Mouse (Mus musculus) embryonic facial prominence, embryonic 12.5 days (tissue): ENCODE data around the gene Nsd2. TPM values are rescaled to one million over a fixed set of nuclear protein-coding genes. Genes with fewer than 3 reads are reported as not detected.
"Not testable (repeated sequence)": the region's sequence is repeated elsewhere in the genome, so short reads cannot be mapped to it uniquely, and the experiment has no call there.

ENCODE experiments used
- ATAC-seq: fragments of 200-750 bp; cut with Nextera tagmentation; 2 replicates; pipeline ENCODE4 v1.8.0; 2017; ENCODE audit not compliant: insufficient number of reproducible peaks, insufficient read depth, low FRiP score, low TSS enrichment
- H3K27ac ChIP-seq: fragments of 300-500 bp; sonication (generic); 2 replicates; pipeline ENCODE4 v1.5.1; 2016; ENCODE audit warnings: mild to moderate bottlenecking
- H3K27me3 ChIP-seq: fragments of 300-500 bp; sonication (generic); 2 replicates; pipeline ENCODE4 v1.6.1; 2016; ENCODE audit warnings: mild to moderate bottlenecking, moderate library complexity
- H3K36me3 ChIP-seq: fragments of 300-500 bp; sonication (generic); 2 replicates; pipeline ENCODE4 v1.6.1; 2016; ENCODE audit warnings: mild to moderate bottlenecking
- H3K4me1 ChIP-seq: fragments of 300-500 bp; sonication (generic); 2 replicates; pipeline ENCODE4 v1.6.1; 2016
- H3K4me2 ChIP-seq: fragments of 300-500 bp; sonication (generic); replicated peaks from 2 replicates; pipeline ENCODE4 v1.6.1; 2016; ENCODE audit warnings: mild to moderate bottlenecking, moderate library complexity
- H3K4me3 ChIP-seq: fragments of 300-500 bp; sonication (generic); 2 replicates; pipeline ENCODE4 v1.5.1; 2016; ENCODE audit warnings: mild to moderate bottlenecking
- H3K9ac ChIP-seq: fragments of 300-500 bp; sonication (generic); 2 replicates; pipeline ENCODE4 v1.6.1; 2016; ENCODE audit warnings: mild to moderate bottlenecking, moderate library complexity
- H3K9me3 ChIP-seq: fragments of 300-500 bp; sonication (generic); 2 replicates; pipeline ENCODE4 v1.6.1; 2016; ENCODE audit warnings: mild to moderate bottlenecking, moderate library complexity
- WGBS: fragments of 180-500 bp; shearing (Covaris S2); methylation state at CpG from one replicate; pipeline ENCODE4 v1.1.7; 2016; 5-methylcytosine and 5-hydroxymethylcytosine counted together
- polyA plus RNA-seq: library from polyadenylated mRNA; unstranded; fragments of >200 nt; fragmentation: Nextera tagmentation; extraction: Ambion mirVana; gene quantifications from 2 replicates; pipeline ENCODE4 v1.2.1, GENCODE M21; 2016

Nsd2 gene
- polyA plus RNA-seq, 1 experiment from 2014 or later, result 64.0 TPM

DNA sequence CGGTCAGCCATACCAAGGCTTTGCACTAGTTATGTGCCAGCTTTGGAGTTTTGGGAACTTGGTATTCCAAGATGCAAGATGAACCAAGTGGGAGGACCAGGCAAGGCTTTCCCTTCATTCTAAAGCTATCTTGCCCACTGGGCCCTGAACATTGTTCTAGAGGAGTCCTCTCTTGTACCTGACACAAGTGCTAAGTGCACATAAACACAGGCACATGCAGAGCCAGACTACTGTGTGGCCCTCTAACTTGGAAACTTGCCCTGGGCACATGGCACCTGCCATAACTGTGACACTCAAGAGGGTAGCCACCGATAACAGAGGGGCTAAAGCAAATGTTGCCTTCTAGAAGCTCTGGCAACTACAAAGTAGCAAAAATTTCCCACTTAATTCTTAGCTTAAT is 82.2 kb downstream of the Nsd2 start:
- no peaks in the 10 kb centered on the region for H3K27me3 ChIP-seq
- 95% methylated on average over 2 of the region's 2 CpGs for WGBS
- H3K27ac ChIP-seq, result no peak overlapping the region
- peaks cover 53% of the 10 kb centered on the region for H3K36me3 ChIP-seq
- no peak overlapping the region for H3K4me2 ChIP-seq
- no peak overlapping the region for H3K9ac ChIP-seq
- H3K9me3 ChIP-seq, result no peaks in the 10 kb centered on the region
- H3K4me1 ChIP-seq, result no peaks in the 10 kb centered on the region
- no peak overlapping the region for H3K4me3 ChIP-seq
- ATAC-seq, result no peak

- Histone ChIP-seq H3K9ac (no peak overlapping the region), H3K9me3 (no peaks in the 10 kb centered on the region), H3K27me3 (no peaks in the 10 kb centered on the region), H3K4me3 (no peak overlapping the region), H3K4me1 (no peaks in the 10 kb centered on the region), H3K27ac (no peak overlapping the region), H3K4me2 (no peak overlapping the region), H3K36me3 (peaks cover 48% of the 10 kb centered on the region)
- 79% methylated on average over 9 of the region's 9 CpGs for WGBS
- ATAC-seq, result no peak
Observed at GRCm38 (mm10) chr5:33903176-33903575, 82.7 kb downstream of the Nsd2 start.

- ATAC-seq, H3K27me3 ChIP-seq, H3K9ac ChIP-seq, H3K4me3 ChIP-seq, H3K4me1 ChIP-seq, H3K4me2 ChIP-seq, H3K27ac ChIP-seq, H3K9me3 ChIP-seq: not testable (repeated sequence)
- peaks cover 51% of the 10 kb centered on the region for H3K36me3 ChIP-seq
Observed at GRCm38 (mm10) chr5:33915031-33915430, 94.5 kb downstream of the Nsd2 start.

DNA sequence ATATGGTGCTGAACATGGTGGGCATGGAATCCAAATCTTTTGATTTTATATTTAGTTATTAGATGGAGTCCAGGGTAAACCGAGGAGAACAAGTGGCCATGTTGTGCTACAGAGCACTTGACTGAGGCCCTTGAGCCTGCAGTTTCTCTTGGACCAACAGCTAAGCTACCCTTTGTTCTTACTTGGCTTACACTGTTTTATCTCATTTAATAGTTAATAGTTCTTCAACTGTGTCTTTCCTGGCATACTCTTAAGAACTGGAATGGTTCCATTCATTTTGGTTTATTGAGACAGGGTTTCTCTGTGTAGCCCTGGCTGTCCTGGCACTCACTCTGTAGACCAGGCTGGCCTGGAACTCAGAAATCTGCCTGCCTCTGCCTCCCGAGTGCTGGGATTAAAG is 96.1 kb downstream of the Nsd2 start:
- not testable (repeated sequence) for H3K27me3 ChIP-seq, H3K4me1 ChIP-seq, H3K4me2 ChIP-seq, H3K4me3 ChIP-seq, ATAC-seq, H3K27ac ChIP-seq, H3K9ac ChIP-seq, H3K9me3 ChIP-seq
- peaks cover 66% of the 10 kb centered on the region for H3K36me3 ChIP-seq
- 92% methylated on average over 2 of the region's 2 CpGs for WGBS

DNA sequence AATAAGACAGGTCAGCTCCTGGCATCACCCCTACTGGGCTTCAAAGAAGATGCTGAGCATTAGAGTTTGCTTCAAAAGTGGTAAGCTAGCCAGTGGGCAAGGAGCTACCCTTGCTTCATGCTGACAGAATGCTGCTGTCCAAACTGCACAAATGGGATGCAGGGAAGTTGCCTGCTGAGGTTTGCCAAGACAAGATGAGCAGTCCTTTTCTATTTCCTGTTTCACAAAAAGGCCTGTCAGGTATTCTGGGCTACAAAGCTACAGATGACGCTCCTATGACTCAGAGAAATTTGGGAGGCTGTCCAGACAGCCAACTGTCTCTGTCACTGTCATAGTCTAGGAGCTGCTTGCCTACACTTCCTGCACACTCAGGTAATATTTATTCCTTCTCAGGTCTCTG is 98.9 kb downstream of the Nsd2 start:
- no peak overlapping the region for H3K27ac ChIP-seq
- H3K4me1 ChIP-seq, result no peaks in the 10 kb centered on the region
- H3K9ac ChIP-seq, result no peak overlapping the region
- no peak for ATAC-seq
- no peak overlapping the region for H3K4me3 ChIP-seq
- H3K36me3 ChIP-seq, result peaks cover 56% of the 10 kb centered on the region
- WGBS, result 91% methylated on average over 1 of the region's 1 CpGs
- no peaks in the 10 kb centered on the region for H3K9me3 ChIP-seq
- H3K27me3 ChIP-seq, result no peaks in the 10 kb centered on the region
- no peak overlapping the region for H3K4me2 ChIP-seq

- Histone ChIP-seq H3K27ac (no peak overlapping the region), H3K9ac (no peak overlapping the region), H3K4me2 (no peak overlapping the region), H3K9me3 (no peaks in the 10 kb centered on the region), H3K27me3 (no peaks in the 10 kb centered on the region), H3K4me3 (no peak overlapping the region), H3K4me1 (no peaks in the 10 kb centered on the region), H3K36me3 (peaks cover 56% of the 10 kb centered on the region)
- ATAC-seq, result no peak
- WGBS, result 92% methylated on average over 2 of the region's 2 CpGs
Observed at GRCm38 (mm10) chr5:33920037-33920436, 99.5 kb downstream of the Nsd2 start.

DNA sequence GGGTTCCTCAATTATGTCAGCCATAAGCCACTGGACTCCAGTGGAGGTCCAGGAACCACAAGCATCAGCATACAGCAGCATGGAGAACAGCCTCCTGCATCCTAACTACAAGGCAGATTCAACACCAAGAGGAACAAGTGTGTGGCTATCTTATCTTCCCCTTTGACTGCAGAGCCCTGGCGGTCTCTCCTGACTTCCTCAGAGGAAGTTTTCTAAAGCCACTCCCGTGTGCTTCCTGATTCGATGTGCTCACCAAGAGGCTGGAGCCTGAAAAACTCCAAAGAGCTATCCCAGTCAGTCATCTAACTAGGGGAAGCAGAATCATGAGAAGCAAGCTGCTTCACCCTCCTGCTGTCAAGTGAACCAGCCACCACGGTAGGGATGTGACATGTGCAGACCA is 100.4 kb downstream of the Nsd2 start:
- WGBS, result 89% methylated on average over 4 of the region's 4 CpGs
- ATAC-seq, result no peak
- H3K36me3 ChIP-seq, result peaks cover 49% of the 10 kb centered on the region
- H3K9ac ChIP-seq, result no peak overlapping the region
- no peak overlapping the region for H3K4me2 ChIP-seq
- no peaks in the 10 kb centered on the region for H3K9me3 ChIP-seq
- no peaks in the 10 kb centered on the region for H3K4me1 ChIP-seq
- no peaks in the 10 kb centered on the region for H3K27me3 ChIP-seq
- no peak overlapping the region for H3K4me3 ChIP-seq
- H3K27ac ChIP-seq, result no peak overlapping the region

DNA sequence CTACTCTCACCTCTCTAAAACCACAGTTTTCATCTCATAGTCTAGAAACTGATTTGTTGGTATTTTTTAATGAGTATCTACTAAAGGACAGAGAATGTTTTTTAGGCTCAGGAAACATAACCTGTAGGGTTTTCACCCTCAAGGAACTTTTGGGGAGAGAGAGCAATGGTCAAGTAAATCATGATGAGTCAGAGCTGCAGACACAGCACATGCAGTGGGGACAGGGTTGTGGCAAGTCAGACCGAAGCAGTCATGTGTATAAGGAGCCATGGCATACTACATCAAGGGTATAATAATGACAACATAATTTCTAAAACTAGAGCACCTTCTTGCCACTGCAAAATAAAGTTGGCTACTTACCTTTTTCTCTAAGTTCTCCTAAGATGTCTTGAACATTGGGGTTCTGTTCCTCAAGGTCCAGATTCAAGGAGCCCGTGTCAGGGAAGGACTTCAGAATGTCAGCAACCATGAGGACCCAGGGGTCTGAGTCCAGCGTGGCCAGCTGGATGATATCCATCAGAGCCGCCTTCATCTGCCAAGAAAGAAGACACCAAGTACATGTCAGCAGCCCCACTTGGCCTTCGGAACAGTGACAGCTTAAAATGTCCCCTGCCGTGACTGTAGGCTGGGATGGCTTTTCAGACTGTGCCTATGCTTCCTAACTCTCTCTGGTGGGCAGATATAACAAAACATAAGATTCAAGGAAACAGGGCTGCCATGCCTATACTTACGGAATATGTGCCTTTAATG is 101.1 kb downstream of the Nsd2 start:
- no peak overlapping the region for H3K27ac ChIP-seq
- no peak overlapping the region for H3K9ac ChIP-seq
- no peaks in the 10 kb centered on the region for H3K9me3 ChIP-seq
- WGBS, result 90% methylated on average over 7 of the region's 7 CpGs
- no peak overlapping the region for H3K4me3 ChIP-seq
- no peak for ATAC-seq
- peaks cover 46% of the 10 kb centered on the region for H3K36me3 ChIP-seq
- H3K4me1 ChIP-seq, result no peaks in the 10 kb centered on the region
- H3K4me2 ChIP-seq, result no peak overlapping the region
- no peaks in the 10 kb centered on the region for H3K27me3 ChIP-seq

- Histone ChIP-seq H3K9me3 (no peaks in the 10 kb centered on the region), H3K4me3 (no peak overlapping the region), H3K27ac (no peak overlapping the region), H3K36me3 (peaks cover 42% of the 10 kb centered on the region), H3K4me1 (no peaks in the 10 kb centered on the region), H3K27me3 (no peaks in the 10 kb centered on the region), H3K9ac (no peak overlapping the region), H3K4me2 (no peak overlapping the region)
- no peak for ATAC-seq
- WGBS, result 34% methylated on average over 2 of the region's 2 CpGs
Observed at GRCm38 (mm10) chr5:33922566-33922965, 102.0 kb downstream of the Nsd2 start.

- H3K4me3 ChIP-seq, result no peak overlapping the region
- no peak overlapping the region for H3K4me2 ChIP-seq
- no peak for ATAC-seq
- H3K4me1 ChIP-seq, result no peaks in the 10 kb centered on the region
- H3K9me3 ChIP-seq, result no peaks in the 10 kb centered on the region
- no peak overlapping the region for H3K9ac ChIP-seq
- H3K27ac ChIP-seq, result no peak overlapping the region
- peaks cover 30% of the 10 kb centered on the region for H3K36me3 ChIP-seq
- H3K27me3 ChIP-seq, result no peaks in the 10 kb centered on the region
Observed at GRCm38 (mm10) chr5:33926170-33926569, 105.6 kb downstream of the Nsd2 start.

DNA sequence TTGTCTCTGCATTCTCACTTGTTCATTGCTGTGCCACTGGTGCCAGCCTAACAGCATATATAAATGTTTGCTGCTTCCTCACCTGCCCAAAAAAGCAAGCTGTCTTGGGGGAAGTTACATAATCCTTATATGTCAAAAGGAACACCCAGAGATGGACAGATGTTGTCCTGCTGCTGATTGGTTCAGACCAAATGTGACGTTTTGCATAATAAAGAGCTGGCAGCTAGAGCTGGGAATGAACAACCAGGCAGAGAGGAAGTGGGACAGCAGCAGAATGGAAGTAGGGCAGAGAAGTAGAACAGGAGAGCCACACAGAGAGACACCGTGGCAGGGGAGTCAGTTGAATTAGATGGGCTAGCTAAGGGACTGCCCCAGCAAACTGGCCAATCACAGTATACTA is 111.9 kb downstream of the Nsd2 start:
- no peak for ATAC-seq
- H3K9ac ChIP-seq, result no peak overlapping the region
- H3K4me2 ChIP-seq, result no peak overlapping the region
- no peak overlapping the region for H3K27ac ChIP-seq
- no peaks in the 10 kb centered on the region for H3K9me3 ChIP-seq
- H3K4me3 ChIP-seq, result no peak overlapping the region
- H3K4me1 ChIP-seq, result peaks cover 18% of the 10 kb centered on the region
- WGBS, result 73% methylated on average over 2 of the region's 2 CpGs
- no peaks in the 10 kb centered on the region for H3K27me3 ChIP-seq
- peaks cover 25% of the 10 kb centered on the region for H3K36me3 ChIP-seq

DNA sequence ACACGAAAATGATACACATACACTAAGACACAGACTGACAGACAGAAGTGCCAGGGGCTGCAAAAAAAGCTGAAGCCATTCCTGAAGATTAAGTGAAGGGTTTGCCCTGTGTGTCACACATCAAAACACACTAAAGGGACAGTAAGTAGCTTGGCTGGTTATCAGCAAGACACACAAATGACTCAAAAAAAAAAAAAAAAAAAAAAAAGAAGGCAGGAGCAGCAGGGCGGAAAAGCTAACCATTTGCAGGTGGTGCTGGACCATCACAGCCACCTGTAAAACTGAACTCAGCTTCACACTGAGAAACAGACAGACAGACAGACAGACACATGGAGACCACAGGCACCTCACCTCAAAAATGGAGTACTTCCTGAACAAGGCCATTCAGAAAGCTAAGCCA is 113.6 kb downstream of the Nsd2 start:
- 81% methylated on average over 2 of the region's 2 CpGs for WGBS
- Histone ChIP-seq H3K4me3 (0 out of 2 replicates have a peak overlapping the region, but pooled peaks have one; percentile 92), H3K9me3 (no peaks in the 10 kb centered on the region), H3K4me2 (peak overlapping the region; percentile 59), H3K27ac (no peak overlapping the region), H3K36me3 (peaks cover 22% of the 10 kb centered on the region), H3K9ac (no peak overlapping the region), H3K4me1 (peaks cover 18% of the 10 kb centered on the region), H3K27me3 (no peaks in the 10 kb centered on the region)
- no peak for ATAC-seq
